Mouse (Mus musculus) layer of hippocampus, adult 11-12 months (tissue): ENCODE measurements around the gene Gm9803.
A peak's percentile ranks its signal among the peaks of the same experiment; 100 is the strongest.

Source experiments
- DNase-seq: peaks from one replicate; pipeline ENCODE4 v3.0.0; 2022; ENCODE audit warnings: low spot score

Gene Gm9803

DNA sequence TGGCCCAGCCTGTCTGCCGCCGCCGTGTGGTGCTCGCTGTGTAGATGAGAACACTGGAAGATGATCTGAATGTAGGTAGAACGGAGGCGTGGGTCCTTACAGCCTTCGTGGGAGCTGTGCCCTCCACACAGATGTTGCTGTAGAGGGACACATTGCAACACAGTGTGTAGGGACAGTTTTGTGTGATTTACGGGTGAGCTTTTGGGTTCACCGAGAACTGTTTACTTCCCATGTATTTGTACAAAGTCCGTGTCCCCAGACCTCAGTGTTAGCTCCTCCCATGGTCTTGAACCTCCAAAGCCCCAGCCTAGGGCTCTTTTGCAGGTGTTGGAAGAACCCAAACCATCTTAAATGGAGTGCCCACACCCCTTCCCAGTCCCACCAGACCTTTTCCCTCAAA is 10.9 kb upstream of the Gm9803 start:
- DNase-seq = no peak

DNA sequence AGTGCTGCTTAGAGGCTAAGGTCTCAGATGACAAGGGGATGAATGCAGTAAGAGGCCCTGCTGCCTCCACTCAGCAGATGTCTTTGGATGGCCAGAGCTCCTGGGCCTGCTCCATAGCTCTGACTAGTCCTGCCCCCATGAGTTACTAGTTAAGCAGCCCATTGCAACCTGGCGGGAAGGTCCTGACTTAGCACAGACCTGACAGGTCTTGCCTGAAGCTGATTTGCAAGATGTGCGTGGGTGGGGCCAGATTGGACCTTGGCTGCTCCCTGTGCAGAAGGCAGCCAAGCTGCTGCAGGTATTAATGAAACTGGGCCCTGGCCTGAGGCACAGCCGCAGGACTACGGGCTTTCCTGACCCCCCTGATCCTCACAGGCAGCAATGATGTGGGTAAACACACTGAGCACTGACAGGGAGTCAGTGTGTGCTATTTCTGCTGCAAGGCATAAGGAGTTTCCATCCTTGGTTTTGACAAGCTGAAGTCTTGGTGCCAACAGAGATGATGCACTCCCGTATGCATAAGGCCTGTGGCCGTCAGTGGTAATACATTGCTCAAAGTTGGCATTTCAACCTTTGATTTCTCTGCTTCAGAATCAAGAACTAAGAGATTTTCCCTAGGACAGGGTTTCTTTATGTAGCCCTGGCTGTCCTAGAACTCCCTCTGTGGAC is 6.8 kb upstream of the Gm9803 start:
- no peak for DNase-seq

DNA sequence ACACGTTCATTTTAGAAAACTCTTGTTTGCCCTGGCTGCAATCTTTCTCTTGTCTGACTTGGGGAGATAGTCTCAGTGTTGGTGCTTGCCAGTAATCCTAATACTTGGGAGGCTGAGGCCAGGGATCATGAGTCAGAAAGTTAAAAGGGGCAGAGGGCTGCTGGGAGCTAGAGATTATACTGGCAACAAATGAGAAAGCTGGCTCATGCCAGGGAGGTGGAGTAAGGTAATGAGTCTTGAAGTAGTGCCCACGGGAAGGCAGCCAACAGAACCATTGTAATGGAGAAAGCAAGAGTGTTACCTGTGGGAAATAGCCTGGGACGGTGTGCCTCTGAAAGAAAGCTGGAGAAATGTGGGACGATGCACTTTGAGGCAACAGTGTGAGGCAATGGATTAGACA is 6.0 kb upstream of the Gm9803 start:
- no peak for DNase-seq

DNA sequence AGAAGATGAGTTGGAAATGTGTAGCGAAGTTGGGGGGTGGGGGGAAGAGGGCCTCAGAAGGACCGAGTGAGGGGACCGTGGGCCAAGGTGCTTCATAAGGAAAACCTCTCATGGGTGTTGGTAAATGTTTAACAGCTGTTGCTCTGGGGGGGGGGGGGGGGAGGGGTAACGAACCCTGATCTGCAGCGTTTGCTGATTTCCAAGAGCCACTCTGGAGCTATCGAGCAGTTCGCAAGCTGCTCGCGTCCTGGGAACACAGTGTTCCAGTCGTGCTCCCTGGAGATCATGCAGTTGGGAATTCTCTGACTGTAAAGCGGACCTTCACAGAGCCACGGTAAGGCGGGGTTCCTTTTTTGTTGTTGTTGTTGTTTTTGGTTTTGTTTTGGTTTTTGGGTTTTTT is 5.5 kb upstream of the Gm9803 start:
- DNase-seq = no peak

DNA sequence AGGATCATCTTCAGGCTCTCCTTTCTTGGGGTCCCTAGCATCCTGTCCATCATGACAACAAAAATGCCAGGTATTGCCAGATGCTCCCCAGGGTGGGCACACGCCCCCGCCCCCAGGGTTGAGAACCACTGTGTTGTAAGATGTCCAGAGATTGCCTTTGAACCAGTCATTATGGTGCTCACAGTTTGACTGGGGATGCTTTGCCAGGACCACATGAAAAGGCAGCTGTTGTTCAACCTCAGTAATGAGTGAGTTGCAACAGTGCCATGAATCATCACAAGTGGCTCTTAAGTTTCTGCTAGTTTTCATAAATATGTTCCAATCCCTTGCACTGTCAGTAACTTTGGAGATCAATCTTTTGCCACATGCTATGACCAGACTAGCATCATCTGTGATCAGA is 3.9 kb upstream of the Gm9803 start:
- DNase-seq = no peak

DNA sequence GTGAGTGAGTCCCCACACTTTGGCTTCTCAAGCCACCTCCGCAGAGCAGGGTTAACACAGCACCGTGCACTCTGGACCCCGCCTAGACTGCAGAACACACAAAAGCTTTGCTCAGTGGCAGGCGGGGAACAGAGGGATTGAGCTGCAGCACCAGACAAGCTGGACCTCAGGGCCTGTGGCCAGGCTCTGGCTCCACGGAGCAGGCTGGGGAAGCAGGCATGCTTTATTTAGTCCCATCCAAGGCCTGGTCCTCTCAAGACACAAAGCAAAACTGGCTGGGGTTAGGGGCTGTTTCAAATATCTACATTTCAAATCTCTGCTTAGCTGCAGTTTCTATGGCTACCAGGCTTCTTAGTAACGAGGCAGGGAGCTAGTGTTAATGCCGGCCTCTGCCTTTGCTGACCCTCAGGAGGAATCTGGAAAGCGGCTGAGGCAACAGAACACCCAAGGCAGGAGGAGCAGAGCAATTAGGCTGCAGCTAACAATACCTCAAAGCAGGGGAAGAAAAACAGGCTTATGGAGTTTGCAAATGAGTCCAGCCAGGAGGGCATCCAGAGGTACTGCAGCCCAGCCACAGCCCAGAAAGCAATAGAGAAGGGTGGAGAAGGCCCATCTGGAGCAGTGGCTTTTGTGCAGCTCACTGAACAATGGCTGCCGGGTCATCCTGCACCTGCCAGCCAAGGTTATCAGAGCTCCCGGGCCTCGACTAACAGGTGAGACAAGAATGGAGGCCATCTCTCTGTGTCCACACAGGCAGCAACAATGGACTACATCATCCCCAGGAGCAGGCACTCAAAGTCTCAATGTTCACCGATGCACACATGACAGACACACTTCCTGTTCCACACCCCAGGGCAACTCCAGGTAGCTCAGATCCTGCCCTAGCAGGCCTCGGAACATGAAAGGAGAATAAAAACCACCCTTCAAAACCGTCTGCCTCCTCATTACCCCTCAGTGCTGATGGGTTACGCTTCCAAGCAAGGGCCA is 3.7 kb downstream of the Gm9803 start:
- DNase-seq = peak; percentile 18

DNA sequence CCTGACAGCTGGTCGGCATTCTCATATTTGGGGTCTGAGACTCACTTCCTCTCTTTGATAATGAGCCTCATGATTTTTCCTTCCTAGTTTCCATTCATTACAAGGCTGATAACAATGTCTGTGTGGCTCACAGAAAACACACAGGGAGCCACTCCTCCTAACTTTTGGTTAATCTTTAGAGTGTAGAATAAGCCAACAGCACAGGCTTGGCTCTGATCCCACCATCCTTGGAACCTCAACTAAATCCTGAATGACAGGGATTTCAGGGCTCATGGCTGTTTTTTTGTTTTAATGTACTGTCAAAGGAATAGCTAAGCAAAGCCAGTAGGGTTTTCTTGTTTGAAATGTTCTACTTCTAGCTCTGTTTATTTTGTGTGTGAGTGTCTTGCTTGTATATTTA is 10.5 kb downstream of the Gm9803 start:
- DNase-seq = no peak

DNA sequence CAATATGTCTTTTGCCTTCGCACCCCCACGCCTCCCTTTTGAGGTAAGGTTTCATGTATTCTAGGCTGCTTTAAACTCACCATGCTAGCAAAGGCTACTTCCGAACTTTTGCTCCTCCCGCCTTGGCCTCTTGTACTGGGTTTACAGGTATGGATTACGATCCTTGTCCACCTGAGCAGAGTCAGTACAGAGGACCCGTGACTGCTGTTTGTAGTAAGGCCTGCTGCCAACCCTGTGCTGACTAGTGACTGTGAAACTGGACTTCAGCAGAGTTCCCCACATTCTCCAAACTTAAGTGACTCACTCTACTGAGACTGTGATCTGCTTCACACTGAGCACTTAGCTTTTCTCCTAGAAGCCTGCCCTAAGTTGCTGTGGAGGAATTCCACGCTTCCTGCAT is 13.8 kb downstream of the Gm9803 start:
- no peak for DNase-seq

DNA sequence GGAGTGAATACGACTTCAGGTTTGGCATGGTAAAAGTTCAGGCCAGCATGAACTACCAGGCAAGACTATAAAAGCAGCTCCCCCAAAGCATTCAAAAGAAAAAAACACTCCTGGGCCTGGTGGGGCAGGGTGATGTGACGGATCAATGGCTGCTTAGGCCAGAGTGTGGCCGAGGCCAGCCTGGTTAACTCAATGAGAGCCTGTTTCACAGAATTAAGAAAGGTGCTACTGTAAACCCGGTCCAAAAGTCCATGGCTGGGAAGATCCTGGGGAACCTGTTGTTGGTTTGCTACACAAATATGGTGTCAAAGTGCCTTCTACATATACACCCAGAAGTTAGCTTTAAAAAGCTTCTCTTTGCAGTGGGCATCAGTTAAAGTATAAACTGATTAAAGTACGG is 14.9 kb downstream of the Gm9803 start:
- DNase-seq = no peak

DNA sequence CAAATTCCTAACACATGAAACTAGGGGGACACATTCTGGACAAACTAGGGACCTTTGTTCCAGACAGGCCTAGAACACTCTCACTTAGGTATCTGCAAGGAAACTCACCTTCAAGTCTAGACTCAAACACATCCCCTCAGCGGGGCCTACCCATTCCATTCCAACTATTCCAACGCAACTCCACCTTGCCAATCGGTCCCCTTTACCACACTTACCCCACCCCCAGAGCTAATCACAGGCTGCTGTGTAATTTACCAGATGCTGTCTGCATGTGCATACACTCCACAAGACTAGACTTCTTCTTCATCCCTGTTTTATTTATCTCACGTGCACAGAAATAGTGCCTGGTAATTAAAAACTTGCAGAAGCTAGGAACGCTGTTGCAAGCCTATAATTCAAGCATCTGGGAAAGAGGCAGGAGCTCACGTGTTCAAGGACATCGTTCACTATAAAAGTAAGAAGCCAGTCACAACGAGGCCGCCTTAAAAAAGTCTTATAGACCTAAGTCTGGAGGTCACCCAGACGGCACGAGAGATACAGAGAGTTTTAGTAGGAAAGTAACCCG is 15.9 kb downstream of the Gm9803 start:
- DNase-seq = no peak

DNA sequence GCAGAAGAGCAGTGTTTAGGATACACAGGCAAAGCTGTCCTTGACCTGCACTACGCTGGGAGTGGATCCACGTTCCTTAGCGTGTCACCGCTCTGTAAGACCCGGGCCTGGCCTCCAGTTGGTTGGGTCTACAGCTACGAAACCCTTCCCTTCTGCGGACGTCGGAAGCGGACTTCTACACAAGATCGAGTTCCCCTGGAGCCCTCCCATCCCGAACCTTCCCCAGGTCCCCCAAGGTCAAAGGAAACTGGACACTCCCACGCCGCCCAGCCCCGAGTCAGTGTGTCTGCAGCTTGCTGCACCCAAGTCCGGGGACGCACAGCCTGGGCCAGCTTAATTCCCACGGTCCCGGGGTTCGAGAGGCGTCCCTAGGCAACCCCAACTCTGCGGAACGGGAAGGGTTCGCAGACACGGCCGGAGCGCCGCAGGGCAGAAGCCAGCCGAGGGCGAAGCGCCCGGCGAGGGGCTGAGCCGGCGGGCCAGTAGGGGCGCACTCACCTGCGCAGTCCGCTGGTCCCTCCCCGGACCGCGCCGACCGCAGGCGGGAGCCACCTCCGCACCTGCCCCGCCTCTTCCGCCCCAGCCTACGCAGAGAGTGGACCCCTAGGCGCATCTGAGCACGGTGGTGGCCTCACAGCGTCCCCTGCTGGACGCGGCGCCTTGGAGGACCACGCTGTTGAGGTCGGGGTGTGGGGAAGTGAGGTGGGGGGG is 16.7 kb downstream of the Gm9803 start, which contains the start of gene 1700021F05Rik:
Gene 1700021F05Rik, minus strand, starts transcription at position 553 of the 711 bp plus-strand sequence.
- peak; percentile 95 for DNase-seq

DNA sequence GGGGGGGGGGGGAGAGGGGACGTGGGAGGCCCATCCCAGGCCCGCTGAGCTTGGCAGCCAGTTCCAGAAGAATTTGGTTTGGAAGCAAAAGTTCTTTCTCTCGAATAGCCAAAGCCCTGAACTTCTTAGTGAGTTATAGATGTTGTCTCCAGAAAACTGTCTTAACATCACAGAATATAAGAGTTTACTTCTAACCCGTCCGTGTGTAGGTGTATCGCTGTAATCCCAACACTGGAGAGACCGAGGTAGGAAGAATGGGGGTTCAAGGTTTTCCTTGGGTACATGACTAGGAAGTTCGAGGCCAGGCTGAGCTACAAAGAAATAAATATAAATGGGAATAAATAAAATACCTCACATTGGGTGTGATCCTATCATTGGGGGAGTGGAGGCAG is 17.3 kb downstream of the Gm9803 start:
- DNase-seq = no peak

DNA sequence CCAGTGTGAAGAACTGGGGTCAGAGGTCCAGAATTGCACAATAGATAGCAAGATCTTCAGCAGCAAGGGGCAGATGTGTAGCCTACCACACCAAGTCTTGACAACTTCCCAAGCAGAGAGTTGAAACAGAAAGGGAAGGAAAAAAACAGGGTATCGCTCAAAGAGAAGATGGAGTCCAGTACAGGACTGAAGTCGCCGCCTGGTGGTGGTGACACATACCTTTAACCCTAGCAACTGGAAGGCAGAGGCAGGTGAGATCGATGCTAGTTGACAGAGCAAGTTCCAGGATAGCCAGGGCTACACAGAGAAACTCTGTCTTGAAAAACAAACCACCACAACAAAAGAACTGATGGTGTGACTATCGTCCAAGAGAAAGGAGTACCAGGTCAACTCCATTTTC is 25.5 kb downstream of the Gm9803 start:
- DNase-seq = no peak

DNA sequence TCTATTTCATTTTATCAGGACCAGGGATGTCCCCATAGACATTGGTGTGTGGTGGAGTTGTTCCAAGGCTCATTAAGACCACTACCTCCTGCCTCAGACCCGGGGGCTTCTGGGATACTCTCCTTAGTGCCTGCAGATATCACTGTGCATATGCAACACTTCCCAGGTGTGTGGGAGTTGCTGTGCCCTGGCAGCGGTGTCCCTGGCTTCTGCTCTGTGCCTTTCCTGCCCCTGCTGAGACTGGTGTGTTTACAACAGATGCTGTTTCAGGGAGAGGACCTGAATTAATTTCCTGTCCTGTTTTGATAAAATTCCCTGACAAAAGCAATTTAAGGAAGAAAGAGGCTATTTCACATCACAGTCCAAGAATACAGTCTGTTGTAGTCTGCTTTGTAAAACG is 27.0 kb downstream of the Gm9803 start:
- no peak for DNase-seq

DNA sequence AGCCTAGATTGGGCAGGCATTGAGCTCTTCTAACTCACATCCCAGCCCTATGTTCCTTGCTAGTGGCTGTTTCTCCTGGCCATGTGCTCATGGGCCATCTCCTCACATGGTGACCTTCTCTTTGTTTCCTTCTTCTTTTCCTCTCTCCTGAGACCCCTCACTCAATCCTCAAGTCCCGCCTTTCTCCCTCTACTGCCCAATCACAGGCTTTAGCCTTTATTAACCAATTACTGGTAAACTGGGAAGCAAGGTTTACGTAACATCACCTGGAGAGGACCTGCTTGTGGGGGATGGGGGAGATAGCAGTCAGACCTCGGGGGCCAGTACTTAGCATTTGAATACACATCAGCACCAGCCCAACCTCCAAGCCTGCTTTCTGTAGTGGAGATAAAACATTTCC is 27.5 kb downstream of the Gm9803 start:
- DNase-seq = no peak

DNA sequence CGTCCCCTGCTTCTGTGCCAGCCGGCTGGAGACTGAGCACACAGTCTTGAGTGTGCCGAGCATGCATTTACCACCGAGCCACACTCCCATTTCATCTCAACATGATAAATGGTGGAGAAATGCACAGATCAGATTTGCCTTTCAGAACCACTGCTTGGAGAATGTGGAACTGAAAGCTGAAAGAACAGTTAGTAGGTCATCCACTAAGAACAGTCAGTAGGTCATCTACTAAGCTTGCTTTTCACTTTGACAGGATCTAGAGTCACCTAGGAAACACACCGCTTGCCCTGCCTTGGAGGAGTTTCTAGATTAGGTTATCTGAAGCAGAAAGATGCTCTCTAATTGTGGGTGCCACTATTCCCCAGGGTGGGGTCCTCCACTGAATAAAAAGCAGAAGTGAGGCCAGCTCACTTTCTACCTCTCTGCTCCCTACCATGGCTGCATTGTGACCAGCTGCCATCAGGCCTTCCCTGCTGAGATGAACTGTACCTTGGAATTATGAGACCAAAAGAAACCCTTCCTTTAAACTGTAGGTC is 33.8 kb downstream of the Gm9803 start:
- DNase-seq = no peak

DNA sequence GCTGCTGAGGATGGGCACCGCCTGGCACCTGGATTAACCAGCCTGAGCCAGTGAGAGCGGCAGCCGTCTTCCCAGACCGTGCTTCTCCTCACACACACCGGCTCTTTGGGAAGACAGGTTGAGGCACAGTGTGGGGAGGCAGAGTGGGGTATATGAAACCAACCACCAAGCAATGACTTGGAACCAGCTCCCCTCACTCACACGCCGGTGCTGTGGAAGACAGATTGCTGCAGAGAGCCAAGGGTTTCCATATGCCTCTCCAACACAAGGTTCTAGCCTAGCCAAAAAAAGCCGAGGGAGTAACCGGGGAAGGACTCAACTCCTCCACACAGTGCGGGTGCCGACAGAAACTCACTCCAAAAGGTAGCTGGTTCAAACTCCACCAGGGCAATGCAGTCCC is 35.4 kb downstream of the Gm9803 start:
- DNase-seq = no peak

DNA sequence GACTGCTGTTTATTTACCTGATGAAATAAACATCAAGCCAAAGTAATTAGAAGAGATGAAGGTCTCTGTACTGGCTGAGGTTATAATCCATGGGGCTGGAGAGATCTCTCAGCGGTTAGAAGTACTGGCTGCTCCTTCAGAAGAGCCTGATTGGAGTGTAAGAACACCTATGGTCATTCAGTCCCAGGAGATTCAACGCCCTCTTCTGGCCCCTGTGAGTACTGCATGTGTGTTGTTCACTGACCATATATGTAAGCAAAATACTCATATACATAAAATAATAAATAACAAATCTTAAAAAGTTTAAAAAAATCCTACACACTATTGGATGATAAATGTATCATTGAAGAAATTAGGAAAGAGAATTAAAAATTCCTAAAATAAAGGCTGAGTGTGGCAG is 36.9 kb downstream of the Gm9803 start:
- no peak for DNase-seq

DNA sequence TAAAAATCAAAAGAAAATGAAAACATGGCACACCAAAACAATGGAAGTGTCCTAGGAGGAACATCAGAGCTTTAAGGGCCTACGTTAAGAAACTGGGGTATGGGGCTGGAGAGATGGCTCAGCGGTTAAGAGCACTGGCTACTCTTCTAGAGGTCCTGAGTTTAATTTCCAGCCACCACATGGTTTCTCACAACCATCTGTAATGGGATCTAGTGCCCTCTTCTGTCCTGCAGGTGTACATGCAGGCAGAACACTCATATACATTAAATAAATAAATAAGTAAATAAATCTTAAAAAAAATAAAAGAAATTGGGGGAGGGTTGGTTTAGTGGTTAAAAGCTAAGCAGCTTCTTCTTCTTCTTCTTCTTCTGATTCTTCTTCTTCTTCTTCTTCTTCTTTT is 37.4 kb downstream of the Gm9803 start:
- no peak for DNase-seq
